Mouse (Mus musculus): ENCODE measurements at regions not wholly inside any gene's neighbourhood (a gene's known extent, or its start where the extent isn't known, plus 50 kb on each side); places are given as distances from the start of the nearest gene placed in this dataset.
A peak's percentile ranks its signal among the peaks of the same experiment; 100 is the strongest.

GRCm38 (mm10) chr4:10508163-10508821 is 366.0 kb upstream of the 2610301B20Rik start:
- H3K27ac ChIP-seq (replicated peaks in 1 of 2; ENCODE audit: control insufficient read depth in 1 of 2, insufficient read depth in 1 of 2, low read depth in 2 of 2, low read length in 2 of 2), result no peak overlapping the region
- ATAC-seq (ENCODE audit: insufficient number of reproducible peaks, insufficient read depth, low FRiP score, low read depth), result no peak
- no peaks in the 10 kb centered on the region for H3K4me1 ChIP-seq (ENCODE audit: control insufficient read depth in 2 of 2, insufficient read depth in 2 of 2, low read length in 2 of 2)
- H3K4me3 ChIP-seq (ENCODE audit: control insufficient read depth in 1 of 2, insufficient read depth in 1 of 2, low read depth in 1 of 2, low read length in 2 of 2), result no peak overlapping the region
- H3K9me3 ChIP-seq (ENCODE audit: control insufficient read depth, low read length), result no peaks in the 10 kb centered on the region
- H3K36me3 ChIP-seq (ENCODE audit: control insufficient read depth, insufficient read depth, low read length), result no peaks in the 10 kb centered on the region
- 56% methylated on average over 6 of the region's 6 CpGs for WGBS
- H3K4me2 ChIP-seq (ENCODE audit: low read length), result no peak overlapping the region
- H3K9ac ChIP-seq (ENCODE audit: low read length), result no peak overlapping the region
- no peaks in the 10 kb centered on the region for H3K27me3 ChIP-seq (ENCODE audit: control insufficient read depth, insufficient read depth, low read length)

DNA sequence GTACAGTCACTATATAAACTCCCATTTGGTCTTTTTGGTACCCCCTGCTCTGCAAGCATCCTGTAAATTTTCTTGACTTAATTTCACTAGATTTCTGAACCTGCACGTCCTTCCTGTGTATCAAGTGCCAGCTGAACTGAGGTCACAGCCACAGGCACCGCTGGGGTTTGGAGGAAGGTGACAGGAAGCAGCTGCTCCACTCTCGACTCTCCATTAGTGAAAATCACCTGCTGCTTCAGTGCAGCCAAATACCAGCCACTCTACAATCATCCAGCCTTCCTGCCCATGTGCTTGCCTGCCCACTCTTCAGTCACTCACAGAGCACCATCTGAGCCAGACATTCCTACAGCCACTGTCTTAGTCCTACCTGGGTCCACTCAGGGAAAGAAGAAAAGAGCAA is 364.3 kb upstream of the 2610301B20Rik start:
- no peak for ATAC-seq (ENCODE audit: insufficient number of reproducible peaks, insufficient read depth, low FRiP score, low read depth)
- no peaks in the 10 kb centered on the region for H3K9me3 ChIP-seq (ENCODE audit: control insufficient read depth, low read length)
- H3K36me3 ChIP-seq (ENCODE audit: control insufficient read depth, insufficient read depth, low read length), result no peaks in the 10 kb centered on the region
- H3K4me1 ChIP-seq (ENCODE audit: control insufficient read depth in 2 of 2, insufficient read depth in 2 of 2, low read length in 2 of 2), result no peaks in the 10 kb centered on the region
- no peak overlapping the region for H3K9ac ChIP-seq (ENCODE audit: low read length)
- H3K4me3 ChIP-seq (ENCODE audit: control insufficient read depth in 1 of 2, insufficient read depth in 1 of 2, low read depth in 1 of 2, low read length in 2 of 2), result no peak overlapping the region
- H3K27ac ChIP-seq (replicated peaks in 1 of 2; ENCODE audit: control insufficient read depth in 1 of 2, insufficient read depth in 1 of 2, low read depth in 2 of 2, low read length in 2 of 2), result no peak overlapping the region
- H3K27me3 ChIP-seq (ENCODE audit: control insufficient read depth, insufficient read depth, low read length), result no peaks in the 10 kb centered on the region
- no peak overlapping the region for H3K4me2 ChIP-seq (ENCODE audit: low read length)
- WGBS, result 53% methylated on average over 3 of the region's 3 CpGs

DNA sequence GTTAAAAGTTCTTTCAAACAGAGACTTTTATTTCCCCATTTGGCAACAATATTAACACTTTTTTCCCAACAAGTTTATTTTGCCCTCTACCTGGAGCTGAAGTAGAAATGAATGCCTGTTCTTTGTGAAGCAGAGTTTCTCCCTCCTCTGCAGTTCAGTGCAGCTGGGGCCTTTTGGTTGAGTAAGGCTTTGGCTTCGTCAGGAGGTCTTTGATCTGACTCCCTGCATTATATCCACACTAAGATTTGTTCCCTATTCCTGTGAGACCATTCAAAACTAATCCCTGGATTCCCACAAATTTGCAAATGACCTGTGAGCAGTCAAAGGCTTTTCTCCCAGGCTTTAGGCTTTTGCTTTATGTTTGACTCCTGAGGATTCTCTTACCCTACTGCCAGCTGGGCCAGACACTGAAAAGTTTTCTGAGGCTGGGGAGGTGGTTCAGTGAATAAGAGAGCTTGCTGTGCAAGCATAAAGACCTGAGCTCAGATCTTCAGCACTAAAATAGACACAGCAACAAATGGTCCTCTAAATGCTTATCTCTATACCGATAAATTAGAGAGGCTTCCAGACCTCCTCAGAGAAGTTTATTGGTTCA is 323.5 kb upstream of the 2610301B20Rik start:
- Histone ChIP-seq H3K9ac (ENCODE audit: low read length) (no peak overlapping the region), H3K36me3 (ENCODE audit: control insufficient read depth, insufficient read depth, low read length) (no peaks in the 10 kb centered on the region), H3K27ac (replicated peaks in 1 of 2; ENCODE audit: control insufficient read depth in 1 of 2, insufficient read depth in 1 of 2, low read depth in 2 of 2, low read length in 2 of 2) (no peak overlapping the region), H3K9me3 (ENCODE audit: control insufficient read depth, low read length) (no peaks in the 10 kb centered on the region), H3K27me3 (ENCODE audit: control insufficient read depth, insufficient read depth, low read length) (no peaks in the 10 kb centered on the region), H3K4me3 (ENCODE audit: control insufficient read depth in 1 of 2, insufficient read depth in 1 of 2, low read depth in 1 of 2, low read length in 2 of 2) (no peak overlapping the region), H3K4me2 (ENCODE audit: low read length) (no peak overlapping the region), H3K4me1 (ENCODE audit: control insufficient read depth in 2 of 2, insufficient read depth in 2 of 2, low read length in 2 of 2) (peaks cover 2 to 5% of the 10 kb centered on the region in 2 experiments; a peak in 2 of 4 replicates)
- 32% methylated on average over 2 of the region's 2 CpGs for WGBS
- ATAC-seq (ENCODE audit: insufficient number of reproducible peaks, insufficient read depth, low FRiP score, low read depth), result no peak

- no peak overlapping the region for H3K4me3 ChIP-seq (ENCODE audit: control insufficient read depth in 1 of 2, insufficient read depth in 1 of 2, low read depth in 1 of 2, low read length in 2 of 2)
- no peak overlapping the region for H3K9ac ChIP-seq (ENCODE audit: low read length)
- ATAC-seq (ENCODE audit: insufficient number of reproducible peaks, insufficient read depth, low FRiP score, low read depth), result peak; percentile 43; the same call in 1 of the 2 replicates
- no peaks in the 10 kb centered on the region for H3K27me3 ChIP-seq (ENCODE audit: control insufficient read depth, insufficient read depth, low read length)
- no peak overlapping the region for H3K4me2 ChIP-seq (ENCODE audit: low read length)
- H3K9me3 ChIP-seq (ENCODE audit: control insufficient read depth, low read length), result no peaks in the 10 kb centered on the region
- no peak overlapping the region for H3K27ac ChIP-seq (replicated peaks in 1 of 2; ENCODE audit: control insufficient read depth in 1 of 2, insufficient read depth in 1 of 2, low read depth in 2 of 2, low read length in 2 of 2)
- WGBS, result 33% methylated on average over 5 of the region's 5 CpGs
- peaks cover 2 to 5% of the 10 kb centered on the region in 2 experiments; a peak in 2 of 4 replicates for H3K4me1 ChIP-seq (ENCODE audit: control insufficient read depth in 2 of 2, insufficient read depth in 2 of 2, low read length in 2 of 2)
- H3K36me3 ChIP-seq (ENCODE audit: control insufficient read depth, insufficient read depth, low read length), result no peaks in the 10 kb centered on the region
These were observed 320.6 kb upstream of the 2610301B20Rik start for GRCm38 (mm10) chr4:10553724-10554123.

DNA sequence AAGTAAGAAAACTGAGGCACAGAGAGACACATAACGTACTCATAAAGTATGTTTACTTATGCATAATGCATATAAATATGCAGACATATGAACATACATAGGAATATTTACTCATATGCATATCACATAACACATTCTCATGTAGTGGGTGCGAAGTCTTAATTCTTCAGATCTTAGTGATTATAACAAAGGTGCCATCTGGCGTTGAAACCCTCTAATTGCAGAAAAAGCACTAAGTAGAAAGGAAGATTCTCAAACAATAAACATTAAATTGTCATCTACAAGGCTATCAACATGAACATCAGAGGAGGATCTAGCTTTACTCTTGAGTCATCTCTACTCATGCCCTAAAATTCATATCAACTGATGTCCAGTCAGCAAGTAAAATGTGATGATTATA is 314.2 kb upstream of the 2610301B20Rik start:
- Histone ChIP-seq H3K4me1 (ENCODE audit: control insufficient read depth in 2 of 2, insufficient read depth in 2 of 2, low read length in 2 of 2) (no peaks in the 10 kb centered on the region), H3K4me2 (ENCODE audit: low read length) (no peak overlapping the region), H3K36me3 (ENCODE audit: control insufficient read depth, insufficient read depth, low read length) (no peaks in the 10 kb centered on the region), H3K27me3 (ENCODE audit: control insufficient read depth, insufficient read depth, low read length) (no peaks in the 10 kb centered on the region), H3K9me3 (ENCODE audit: control insufficient read depth, low read length) (no peaks in the 10 kb centered on the region), H3K9ac (ENCODE audit: low read length) (no peak overlapping the region), H3K4me3 (ENCODE audit: control insufficient read depth in 1 of 2, insufficient read depth in 1 of 2, low read depth in 1 of 2, low read length in 2 of 2) (no peak overlapping the region), H3K27ac (replicated peaks in 1 of 2; ENCODE audit: control insufficient read depth in 1 of 2, insufficient read depth in 1 of 2, low read depth in 2 of 2, low read length in 2 of 2) (no peak overlapping the region)
- ATAC-seq (ENCODE audit: insufficient number of reproducible peaks, insufficient read depth, low FRiP score, low read depth), result no peak
- WGBS, result 81% methylated on average over 3 of the region's 3 CpGs

DNA sequence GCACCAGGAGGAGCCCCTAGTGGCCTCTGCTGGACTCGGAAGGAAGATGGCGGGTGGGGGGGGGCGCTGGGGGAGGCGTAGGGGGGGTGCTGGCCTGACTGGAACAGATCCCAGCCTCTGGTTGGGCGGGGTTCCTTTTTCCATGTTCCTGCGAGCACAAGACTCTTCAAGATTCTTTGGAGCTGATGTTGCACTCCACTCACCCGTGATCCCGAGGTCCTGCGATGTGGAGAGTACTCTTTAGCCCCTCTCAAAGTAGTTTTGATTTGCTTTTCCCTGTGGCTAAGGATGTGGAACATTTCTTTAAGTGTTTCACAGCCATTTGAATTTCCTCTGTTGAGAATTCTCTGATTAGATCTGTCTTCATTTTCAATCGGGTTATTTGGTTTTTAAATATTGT is 269.8 kb upstream of the 2610301B20Rik start:
- ATAC-seq (ENCODE audit: insufficient number of reproducible peaks, insufficient read depth, low FRiP score, low read depth), result no peak
- 83% methylated on average over 10 of the region's 10 CpGs for WGBS

GRCm38 (mm10) chr4:10607855-10608576 is 266.3 kb upstream of the 2610301B20Rik start:
- Histone ChIP-seq H3K4me1 (ENCODE audit: control insufficient read depth in 2 of 2, insufficient read depth in 2 of 2, low read length in 2 of 2) (no peaks in the 10 kb centered on the region), H3K9me3 (ENCODE audit: control insufficient read depth, low read length) (no peaks in the 10 kb centered on the region), H3K27me3 (ENCODE audit: control insufficient read depth, insufficient read depth, low read length) (no peaks in the 10 kb centered on the region), H3K4me3 (ENCODE audit: control insufficient read depth in 1 of 2, insufficient read depth in 1 of 2, low read depth in 1 of 2, low read length in 2 of 2) (no peak overlapping the region), H3K9ac (ENCODE audit: low read length) (no peak overlapping the region), H3K27ac (replicated peaks in 1 of 2; ENCODE audit: control insufficient read depth in 1 of 2, insufficient read depth in 1 of 2, low read depth in 2 of 2, low read length in 2 of 2) (no peak overlapping the region), H3K4me2 (ENCODE audit: low read length) (no peak overlapping the region), H3K36me3 (ENCODE audit: control insufficient read depth, insufficient read depth, low read length) (no peaks in the 10 kb centered on the region)
- 74% methylated on average over 7 of the region's 7 CpGs for WGBS
- ATAC-seq (ENCODE audit: insufficient number of reproducible peaks, insufficient read depth, low FRiP score, low read depth), result no peak

More for the DNA sequence above, 269.8 kb upstream of the 2610301B20Rik start:
- no peak overlapping the region for H3K4me2 ChIP-seq (ENCODE audit: low read length)
- no peak overlapping the region for H3K27ac ChIP-seq (replicated peaks in 1 of 2; ENCODE audit: control insufficient read depth in 1 of 2, insufficient read depth in 1 of 2, low read depth in 2 of 2, low read length in 2 of 2)
- no peaks in the 10 kb centered on the region for H3K9me3 ChIP-seq (ENCODE audit: control insufficient read depth, low read length)
- no peaks in the 10 kb centered on the region for H3K36me3 ChIP-seq (ENCODE audit: control insufficient read depth, insufficient read depth, low read length)
- no peak overlapping the region for H3K9ac ChIP-seq (ENCODE audit: low read length)
- H3K4me3 ChIP-seq (ENCODE audit: control insufficient read depth in 1 of 2, insufficient read depth in 1 of 2, low read depth in 1 of 2, low read length in 2 of 2), result no peak overlapping the region
- H3K4me1 ChIP-seq (ENCODE audit: control insufficient read depth in 2 of 2, insufficient read depth in 2 of 2, low read length in 2 of 2), result no peaks in the 10 kb centered on the region
- H3K27me3 ChIP-seq (ENCODE audit: control insufficient read depth, insufficient read depth, low read length), result no peaks in the 10 kb centered on the region
